Mouse (Mus musculus) liver, adult 2 months (tissue): ENCODE data around the gene Ypel4. TPM values are rescaled to one million over a fixed set of nuclear protein-coding genes. Genes with fewer than 3 reads are reported as not detected.

Experiments
- DNase-seq: peaks from one replicate; pipeline ENCODE4 v3.0.0-alpha.2; 2011; ENCODE audit warnings: low read depth, low spot score; ENCODE audit errors: extremely low read depth
- H3K27ac ChIP-seq: fragments of 200-500 bp; replicated peaks from 2 replicates; pipeline ENCODE4 v1.5.1; 2012; ENCODE audit warnings: low read depth, mild to moderate bottlenecking, control low read depth, inconsistent platforms, low read length; ENCODE audit not compliant: insufficient read depth
- H3K27me3 ChIP-seq: fragments of 200-500 bp; 2 replicates; pipeline ENCODE4 v1.6.1; 2012; ENCODE audit warnings: mild to moderate bottlenecking, moderate library complexity, low read length, inconsistent platforms; ENCODE audit not compliant: control insufficient read depth, insufficient read depth
- H3K36me3 ChIP-seq: fragments of 200-500 bp; 2 replicates; pipeline ENCODE4 v1.6.1; 2012; ENCODE audit warnings: low read length, inconsistent platforms; ENCODE audit not compliant: control insufficient read depth, insufficient read depth
- H3K4me1 ChIP-seq: fragments of 200-500 bp; 2 replicates; pipeline ENCODE4 v1.6.1; 2011; ENCODE audit warnings: low read length; ENCODE audit not compliant: control insufficient read depth, insufficient read depth
- H3K4me3 ChIP-seq: fragments of 200-500 bp; 2 replicates; pipeline ENCODE4 v1.5.1; 2011; ENCODE audit warnings: low read depth, mild to moderate bottlenecking, control low read depth, low read length, moderate library complexity; ENCODE audit not compliant: insufficient read depth
- H3K79me2 ChIP-seq: fragments of 200-500 bp; 2 replicates; pipeline ENCODE4 v1.6.1; 2012; ENCODE audit warnings: inconsistent platforms, mild to moderate bottlenecking, low read length, moderate library complexity; ENCODE audit not compliant: control insufficient read depth, insufficient read depth
- H3K9ac ChIP-seq: fragments of 200-500 bp; 2 replicates; pipeline ENCODE4 v1.6.1; 2012; ENCODE audit warnings: low read depth, mild to moderate bottlenecking, control low read depth, inconsistent platforms, low read length
- CTCF ChIP-seq: fragments of 200-500 bp; IDR thresholded peaks from 2 replicates; pipeline ENCODE4 v1.5.1; 2011; ENCODE audit warnings: low read depth, low read length, control low read depth
- POLR2A ChIP-seq: fragments of 200-500 bp; IDR thresholded peaks from 2 replicates; pipeline ENCODE4 v1.6.1; 2011; ENCODE audit warnings: low read length, control low read depth; ENCODE audit not compliant: insufficient read depth; ENCODE audit errors: extremely low read depth
- WGBS: fragments of 180-500 bp; shearing (Covaris S2); methylation state at CpG from one replicate; pipeline ENCODE4 v1.1.7; 2018; 5-methylcytosine and 5-hydroxymethylcytosine counted together
- polyA plus RNA-seq: library from polyadenylated mRNA; depleted of rRNA; stranded (reverse); fragments of >200 nt; gene quantifications from 2 replicates; pipeline ENCODE4 v1.2.3, GENCODE M21; 2012; rRNA removed
- total RNA-seq: library from RNA; depleted of rRNA; stranded (reverse); fragments of >200 nt; gene quantifications from 2 replicates; pipeline ENCODE4 v1.2.3, GENCODE M21; 2014; rRNA removed

The Ypel4 gene
- total RNA-seq = not detected in 2 replicates
- 0.05 TPM in 2 replicates for polyA plus RNA-seq

DNA sequence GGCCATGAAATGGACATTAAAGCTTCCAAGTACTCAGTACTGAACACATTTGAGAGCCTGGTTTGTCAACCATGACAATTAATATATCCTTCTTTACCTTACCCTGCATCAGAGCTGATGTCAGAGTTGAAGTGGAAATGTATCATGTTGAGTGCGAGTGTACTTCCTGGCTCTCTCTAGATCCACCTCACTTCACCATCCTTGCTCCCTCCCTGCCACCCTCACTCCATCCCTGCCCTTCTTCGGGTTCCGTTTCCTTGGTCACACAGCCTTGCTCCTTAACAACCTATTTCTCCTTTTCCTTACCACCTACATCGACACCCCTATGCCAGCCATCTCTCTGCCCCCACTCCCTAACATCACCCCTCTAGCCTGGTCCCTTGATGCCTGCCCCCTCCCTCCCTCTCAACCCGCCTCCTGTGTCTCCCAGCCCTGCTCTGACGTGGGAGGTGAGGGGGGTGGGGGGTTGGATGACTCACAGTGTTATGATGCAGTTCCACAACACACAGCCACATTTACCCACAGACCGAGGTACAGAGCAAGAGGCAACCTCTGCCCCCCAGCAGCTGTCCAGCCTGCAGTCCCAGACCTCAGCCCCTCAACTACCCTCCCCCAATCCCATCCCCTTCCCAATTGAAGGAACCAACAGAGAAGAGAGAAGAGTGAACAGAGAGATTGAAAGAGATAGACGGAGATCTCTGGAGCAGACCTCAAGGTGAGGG is at the start of gene Ypel4:
Ypel4 (plus strand) TSS at position 480 of the 722 bp plus-strand sequence.
- 10% methylated on average over 8 of the region's 8 CpGs for WGBS
- Histone ChIP-seq H3K9ac (no peak within 1 kb of the TSS), H3K79me2 (no peaks in the 10 kb centered on the region), H3K27me3 (no peaks in the 10 kb centered on the region), H3K4me3 (no peak within 1 kb of the TSS), H3K36me3 (no peaks in the 10 kb centered on the region), H3K27ac (no peak within 1 kb of the TSS), H3K4me1 (peaks cover 9% of the 10 kb centered on the region)
- TF ChIP-seq POLR2A (no peak), CTCF (no peak)
- DNase-seq = no peak

DNA sequence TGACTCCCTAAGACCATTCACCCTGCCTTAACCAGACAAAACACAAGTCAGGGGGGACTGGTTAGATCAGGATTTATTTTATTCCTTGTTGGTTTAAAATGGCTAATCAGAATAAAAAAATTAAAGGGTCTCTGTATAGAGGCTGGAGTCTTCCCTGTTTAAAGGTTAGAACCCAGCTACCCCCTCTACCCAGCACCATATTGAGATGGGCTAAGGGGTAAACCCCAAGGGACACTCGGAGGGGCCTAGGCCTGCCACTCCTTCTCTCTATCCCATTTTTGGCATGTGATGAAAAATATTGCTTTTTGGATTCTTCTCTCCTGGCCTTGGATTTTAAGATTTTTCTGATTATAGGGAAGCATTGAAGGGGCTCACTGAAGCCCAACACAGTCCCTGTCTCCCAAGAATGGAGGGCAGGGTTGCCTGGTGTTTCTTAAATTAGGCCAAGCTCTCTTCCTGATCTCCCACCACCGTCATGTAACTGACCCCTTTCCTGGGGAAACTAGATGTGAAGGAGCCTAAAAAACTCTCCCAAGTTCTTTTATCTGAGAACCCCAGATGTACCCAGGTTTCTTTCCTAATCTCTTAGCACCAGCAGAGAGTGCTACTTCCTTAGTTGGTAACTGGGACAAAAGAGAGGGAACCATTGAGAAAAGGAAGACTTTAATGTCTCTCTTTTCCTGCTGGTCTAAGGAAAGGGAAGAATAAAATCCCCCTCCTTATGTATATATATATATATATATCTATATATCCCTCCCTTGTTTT is 45.6 kb upstream of the Ypel4 start:
- Histone ChIP-seq H3K79me2 (no peaks in the 10 kb centered on the region), H3K4me1 (no peaks in the 10 kb centered on the region), H3K4me3 (no peak overlapping the region), H3K9ac (no peak overlapping the region), H3K36me3 (peaks cover 63% of the 10 kb centered on the region), H3K27ac (no peak overlapping the region), H3K27me3 (no peaks in the 10 kb centered on the region)
- 90% methylated on average over 2 of the region's 2 CpGs for WGBS
- no peak for DNase-seq
- TF ChIP-seq POLR2A = no peak
- TF ChIP-seq CTCF = no peak

DNA sequence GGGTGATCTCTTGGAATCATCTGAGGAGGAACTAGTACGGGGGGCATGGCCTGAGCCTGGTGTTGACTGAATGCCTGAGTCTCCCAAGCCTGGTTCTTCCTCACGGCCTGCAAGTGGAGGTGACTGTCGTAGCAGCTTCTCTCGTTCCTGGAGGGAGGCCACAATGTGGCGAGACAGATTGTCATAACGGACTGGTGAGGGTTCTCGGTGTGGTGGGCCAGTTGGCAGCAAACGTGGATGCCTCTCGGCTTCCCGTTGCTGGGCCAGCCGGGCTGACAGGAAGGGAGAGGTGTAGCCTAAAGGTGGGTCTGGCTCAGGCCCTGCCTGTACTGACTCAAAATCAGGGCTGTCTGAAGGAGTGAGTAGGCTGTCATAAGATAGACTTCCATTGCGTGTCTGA is 43.8 kb upstream of the Ypel4 start:
- WGBS = 92% methylated on average over 12 of the region's 12 CpGs
- Histone ChIP-seq H3K27ac (no peak overlapping the region), H3K4me3 (no peak overlapping the region), H3K4me1 (no peaks in the 10 kb centered on the region), H3K79me2 (no peaks in the 10 kb centered on the region), H3K9ac (no peak overlapping the region), H3K27me3 (no peaks in the 10 kb centered on the region), H3K36me3 (peaks cover 75% of the 10 kb centered on the region)
- no peak for DNase-seq
- TF ChIP-seq CTCF (no peak), POLR2A (no peak)

DNA sequence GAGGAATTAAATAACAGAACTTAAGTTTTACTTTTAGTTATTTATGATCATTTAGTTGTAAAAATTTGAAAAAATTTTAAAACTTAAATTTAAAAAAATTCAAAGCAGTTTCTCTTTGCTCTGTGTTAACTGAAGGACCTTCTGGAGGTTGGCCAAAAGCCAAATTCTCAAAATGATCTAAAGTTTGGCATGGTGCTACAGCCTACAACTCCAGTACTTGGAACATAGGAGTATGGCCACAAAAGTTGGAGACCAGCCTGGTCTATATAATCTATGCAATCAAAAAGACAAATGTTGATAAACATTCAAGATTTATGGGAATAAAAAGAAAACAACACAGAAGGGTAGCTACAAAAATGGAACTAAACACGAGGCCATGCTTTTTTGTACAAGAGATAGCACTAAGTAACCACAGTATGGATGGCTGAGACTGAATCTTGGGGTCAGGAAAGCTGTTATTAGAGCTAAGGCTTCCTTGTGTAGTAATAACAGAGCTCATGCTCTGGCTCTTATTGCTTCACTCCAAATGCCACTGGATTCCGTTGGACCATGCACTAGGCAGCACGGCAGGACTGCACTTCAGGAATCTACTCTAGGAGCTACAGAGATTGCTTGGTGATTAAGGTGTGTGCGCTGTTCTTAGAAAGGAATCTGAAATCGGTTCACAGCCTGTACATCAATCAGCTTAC is 38.7 kb upstream of the Ypel4 start:
- TF ChIP-seq POLR2A (no peak), CTCF (no peak)
- H3K79me2 ChIP-seq = no peaks in the 10 kb centered on the region
- peaks cover 58% of the 10 kb centered on the region for H3K36me3 ChIP-seq
- no peak overlapping the region for H3K4me3 ChIP-seq
- no peak overlapping the region for H3K27ac ChIP-seq
- H3K4me1 ChIP-seq = no peaks in the 10 kb centered on the region
- 95% methylated on average over 5 of the region's 5 CpGs for WGBS
- DNase-seq = no peak
- no peaks in the 10 kb centered on the region for H3K27me3 ChIP-seq
- H3K9ac ChIP-seq = no peak overlapping the region

DNA sequence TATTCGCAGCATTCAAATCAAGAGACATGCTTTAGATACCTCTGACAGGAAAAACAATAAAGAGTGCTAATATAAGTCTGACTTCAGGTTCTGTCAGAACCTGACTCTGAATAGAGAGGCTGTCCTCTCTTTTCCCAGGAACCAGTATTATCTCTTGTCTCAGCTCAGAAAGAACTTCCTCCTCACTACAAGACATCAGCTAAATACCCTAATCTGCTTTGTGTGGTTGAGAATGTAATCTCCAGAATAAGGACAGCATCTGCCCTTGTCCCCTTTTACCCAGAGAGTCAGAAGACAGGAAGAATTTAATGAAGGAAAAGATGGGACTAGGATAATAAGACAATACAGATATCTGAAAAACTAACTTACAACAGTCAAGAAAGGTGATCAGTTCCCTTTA is 30.4 kb upstream of the Ypel4 start:
- peaks cover 12% of the 10 kb centered on the region for H3K4me1 ChIP-seq
- H3K36me3 ChIP-seq = peaks cover 32% of the 10 kb centered on the region
- 83% methylated on average over 1 of the region's 1 CpGs for WGBS
- no peak overlapping the region for H3K9ac ChIP-seq
- H3K79me2 ChIP-seq = peaks cover 5% of the 10 kb centered on the region; the same call in 1 of the 2 replicates
- no peak overlapping the region for H3K27ac ChIP-seq
- no peak overlapping the region for H3K4me3 ChIP-seq
- TF ChIP-seq POLR2A = no peak
- TF ChIP-seq CTCF = no peak
- DNase-seq = no peak
- no peaks in the 10 kb centered on the region for H3K27me3 ChIP-seq
